Mouse (Mus musculus): ENCODE results near the gene Il1f6.
"Not testable (repeated sequence)": the region's sequence is repeated elsewhere in the genome, so short reads cannot be mapped to it uniquely, and the experiment has no call there.

The Il1f6 gene

GRCm38 (mm10) chr2:24215118-24215517 is at the start of gene Il1f6:
Il1f6 (plus strand) TSS chr2:24215418.
- no peak for DNase-seq (ENCODE audit: low spot score)

DNA sequence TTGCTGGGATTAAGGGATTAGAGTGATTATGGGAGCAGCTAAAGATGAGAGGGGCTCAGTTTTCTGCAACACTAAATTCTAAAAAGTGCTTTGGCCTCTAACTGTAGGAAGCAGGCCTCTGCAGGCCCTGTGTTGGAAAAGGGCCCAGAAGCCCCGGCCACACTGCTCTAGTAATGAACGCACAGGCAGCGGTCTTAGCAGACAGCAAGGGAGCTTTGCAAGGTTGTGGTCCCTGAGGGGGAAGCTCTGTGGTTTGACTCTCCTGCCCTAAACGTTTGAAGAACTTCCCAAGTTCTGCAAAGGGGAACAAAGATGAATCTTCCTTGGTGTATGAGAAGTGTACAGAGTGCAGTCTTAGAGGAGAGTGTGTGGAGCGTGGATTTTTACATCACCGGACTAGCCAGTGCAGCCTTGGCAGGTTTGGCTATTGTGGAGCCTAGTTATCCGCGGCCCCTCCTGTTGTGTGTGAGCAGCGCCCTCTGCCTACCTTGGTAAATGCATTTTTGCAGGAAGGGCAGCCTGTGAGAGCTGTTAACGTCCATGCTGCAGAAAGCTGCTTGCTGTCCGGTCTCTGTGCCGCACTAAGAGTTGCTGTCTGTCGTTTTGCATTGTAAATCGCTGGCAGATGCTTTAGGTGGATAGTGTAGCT is 33.4 kb upstream of the Il1f6 start:
- DNase-seq (ENCODE audit: low spot score), result peak; percentile 29

DNA sequence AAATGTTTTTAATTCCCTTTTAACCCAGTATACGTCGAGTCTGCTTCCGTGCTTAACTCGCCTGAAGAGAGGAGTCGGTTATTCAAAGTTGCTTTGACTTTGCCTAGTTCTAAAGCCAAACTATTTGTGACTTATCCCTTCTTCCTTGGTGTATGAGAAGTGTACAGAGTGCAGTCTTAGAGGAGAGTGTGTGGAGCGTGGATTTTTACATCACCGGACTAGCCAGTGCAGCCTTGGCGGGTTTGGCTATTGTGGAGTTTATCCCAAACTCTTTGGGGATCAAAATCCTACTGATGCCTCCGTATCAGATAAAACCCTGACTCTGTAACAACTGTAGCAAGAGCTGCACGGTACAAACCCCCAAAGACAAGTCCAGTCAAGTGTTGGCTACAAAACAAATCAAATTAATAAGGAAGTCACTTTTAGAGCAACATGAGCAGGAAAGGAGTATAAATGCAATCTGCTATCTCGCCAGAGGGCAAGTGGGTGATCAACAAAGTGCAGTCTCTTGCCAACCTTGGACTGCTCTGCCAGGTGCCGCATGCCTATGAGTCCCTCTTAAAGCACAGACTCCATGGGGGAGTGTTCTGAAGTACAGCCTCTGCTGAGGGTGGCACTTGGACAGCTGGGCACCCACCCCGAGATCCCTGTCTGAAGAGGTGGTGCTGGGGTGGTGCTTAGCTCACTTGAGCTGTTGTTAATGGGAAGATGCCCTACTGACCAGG is 32.6 kb upstream of the Il1f6 start:
- DNase-seq (ENCODE audit: low spot score), result not testable (repeated sequence)

- not testable (repeated sequence) for DNase-seq (ENCODE audit: low spot score)
These were observed 31.1 kb upstream of the Il1f6 start for GRCm38 (mm10) chr2:24184092-24184491.

GRCm38 (mm10) chr2:24186176-24186575 is 29.0 kb upstream of the Il1f6 start, which contains the start of gene Il1f9:
Il1f9 (plus strand) TSS chr2:24186476.
- no peak for DNase-seq (ENCODE audit: low spot score)

- DNase-seq (ENCODE audit: low spot score), result no peak
These were observed 27.6 kb upstream of the Il1f6 start for GRCm38 (mm10) chr2:24187585-24187984.

- no peak for DNase-seq (ENCODE audit: low spot score)
These were observed 27.0 kb upstream of the Il1f6 start for GRCm38 (mm10) chr2:24188189-24188588.

GRCm38 (mm10) chr2:24227191-24227590 is 12.0 kb downstream of the Il1f6 start:
- no peak for DNase-seq (ENCODE audit: low spot score)

- no peak for DNase-seq (ENCODE audit: low spot score)
These were observed 52.3 kb downstream of the Il1f6 start for GRCm38 (mm10) chr2:24267503-24267902.

DNA sequence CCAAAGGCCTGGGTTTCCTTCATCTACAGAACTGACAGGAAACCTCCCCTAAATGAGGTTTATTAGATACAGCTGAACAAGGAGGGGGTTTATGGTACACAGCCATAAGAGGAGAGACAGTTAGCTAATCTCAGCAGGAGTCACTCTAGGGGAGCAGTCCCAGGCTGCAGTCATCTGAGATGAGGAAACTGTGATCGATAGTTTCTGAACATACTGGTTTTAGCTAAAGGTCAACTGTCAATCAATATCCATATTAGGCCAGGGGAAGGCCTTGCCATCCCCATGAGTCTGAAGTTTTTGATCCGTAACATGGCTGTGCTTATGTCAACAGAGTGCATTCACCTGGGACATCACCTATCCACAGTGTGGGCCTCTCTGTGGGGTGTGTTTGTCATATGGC is 58.4 kb downstream of the Il1f6 start:
- no peak for DNase-seq (ENCODE audit: low spot score)

DNA sequence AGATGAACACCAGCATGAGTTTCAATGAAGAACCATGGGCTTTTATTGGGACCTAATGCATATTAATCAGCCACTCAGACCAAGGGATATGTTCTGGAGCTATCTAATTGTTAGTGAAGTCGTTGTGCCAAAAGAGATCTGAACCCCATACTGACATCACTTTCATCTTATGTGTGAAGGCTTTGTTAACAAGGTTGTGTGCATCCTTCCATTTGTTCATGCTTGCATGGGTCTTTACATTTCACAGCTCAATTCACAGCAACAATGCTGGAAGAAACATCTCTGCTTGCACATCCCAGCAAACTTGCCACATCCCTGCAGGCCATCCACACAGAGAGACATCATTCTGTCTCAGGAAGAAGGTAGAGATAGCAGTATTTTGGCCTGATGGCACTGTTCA is 59.9 kb downstream of the Il1f6 start:
- DNase-seq (ENCODE audit: low spot score), result no peak
